Mouse (Mus musculus): ENCODE data around the gene Rsg1. TPM values are rescaled to one million over a fixed set of nuclear protein-coding genes. Genes with fewer than 3 reads are reported as not detected.
A peak's percentile ranks its signal among the peaks of the same experiment; 100 is the strongest.

Rsg1 gene
- total RNA-seq, 2 experiments from 2014 or later: 2.7 to 4.4 TPM

DNA sequence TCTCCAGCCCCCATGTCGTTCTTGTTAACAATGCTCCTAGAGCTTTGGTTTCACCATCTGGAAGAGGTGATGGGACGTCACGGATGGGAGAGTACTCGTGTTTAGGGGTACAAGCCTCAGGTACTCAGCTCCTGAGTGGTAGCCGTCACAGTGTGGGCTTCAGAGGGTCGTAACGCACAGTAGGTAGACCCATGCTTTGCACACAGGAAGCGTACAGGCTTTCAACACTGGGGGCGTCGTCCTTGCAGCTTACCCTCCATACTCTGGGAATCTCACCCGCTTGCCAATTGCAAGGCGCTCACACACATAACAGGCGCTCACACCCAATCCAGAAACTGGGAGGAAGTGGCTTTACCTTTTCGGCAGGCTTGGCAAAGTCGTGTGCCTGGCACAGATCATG, 28.1 kb downstream of the Rsg1 start:
- TF ChIP-seq CTCF (IDR thresholded peaks at IDR 0.05): no peak
- H3K27ac ChIP-seq: no peak overlapping the region
- DNase-seq (ENCODE audit: extremely low spot score in 1 of 2, low spot score in 2 of 2): no peak
- intact Hi-C loops (cut with DNase I): no loop called here
- no peak overlapping the region for H3K4me3 ChIP-seq

GRCm38 (mm10) chr4:141242651-141243241, 29.0 kb downstream of the Rsg1 start:
- no peak for TF ChIP-seq CTCF (IDR thresholded peaks at IDR 0.05)
- Histone ChIP-seq H3K27ac (no peak overlapping the region; the same call in 1 of the 2 replicates), H3K4me3 (no peak overlapping the region)
- peak in 1 of 2 experiments; percentile 25 for DNase-seq (ENCODE audit: extremely low spot score in 1 of 2, low spot score in 2 of 2)
- intact Hi-C loops (cut with DNase I): no loop called here

DNA sequence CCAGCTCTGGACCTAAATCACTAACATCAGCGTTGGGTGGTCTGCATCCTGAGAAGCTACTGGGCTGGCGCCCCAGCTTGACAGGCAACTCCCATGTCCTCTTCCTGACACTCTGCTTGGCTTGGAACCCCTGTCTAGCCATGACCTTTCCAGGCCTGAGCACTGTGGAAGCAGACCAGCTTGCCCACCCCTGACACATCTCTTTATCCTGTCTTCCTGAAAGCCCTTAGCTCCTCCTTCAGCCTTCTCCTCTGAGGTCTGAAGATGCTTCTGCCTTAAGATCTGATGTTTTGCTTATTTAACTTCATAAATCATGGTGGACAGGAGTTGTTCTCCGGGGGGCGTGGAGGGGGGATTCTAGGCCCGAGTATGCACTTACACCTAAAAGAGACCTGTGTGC, 29.9 kb downstream of the Rsg1 start:
- TF ChIP-seq CTCF (IDR thresholded peaks at IDR 0.05): no peak
- H3K4me3 ChIP-seq: no peak overlapping the region
- no peak overlapping the region for H3K27ac ChIP-seq
- DNase-seq (ENCODE audit: extremely low spot score in 1 of 2, low spot score in 2 of 2): no peak
- intact Hi-C loops (cut with DNase I): no loop called here

- intact Hi-C loops (cut with DNase I): no loop called here
- no peak for DNase-seq (ENCODE audit: extremely low spot score in 1 of 2, low spot score in 2 of 2)
These were observed 30.6 kb downstream of the Rsg1 start for GRCm38 (mm10) chr4:141244401-141244800.

GRCm38 (mm10) chr4:141244931-141245425, 31.2 kb downstream of the Rsg1 start:
- Histone ChIP-seq H3K27ac (peak overlapping the region; percentile 51; the same call in 1 of the 2 replicates), H3K4me3 (no peak overlapping the region)
- intact Hi-C loops (cut with DNase I): no loop called here
- TF ChIP-seq CTCF (IDR thresholded peaks at IDR 0.05): no peak
- peak; percentile 47 to 71 for DNase-seq (ENCODE audit: extremely low spot score in 1 of 2, low spot score in 2 of 2)

More at GRCm38 (mm10) chr4:141244401-141244800, 30.6 kb downstream of the Rsg1 start:
- no peak for TF ChIP-seq CTCF (IDR thresholded peaks at IDR 0.05)
- Histone ChIP-seq H3K4me3 (no peak overlapping the region), H3K27ac (peak overlapping the region; percentile 51; the same call in 1 of the 2 replicates)

DNA sequence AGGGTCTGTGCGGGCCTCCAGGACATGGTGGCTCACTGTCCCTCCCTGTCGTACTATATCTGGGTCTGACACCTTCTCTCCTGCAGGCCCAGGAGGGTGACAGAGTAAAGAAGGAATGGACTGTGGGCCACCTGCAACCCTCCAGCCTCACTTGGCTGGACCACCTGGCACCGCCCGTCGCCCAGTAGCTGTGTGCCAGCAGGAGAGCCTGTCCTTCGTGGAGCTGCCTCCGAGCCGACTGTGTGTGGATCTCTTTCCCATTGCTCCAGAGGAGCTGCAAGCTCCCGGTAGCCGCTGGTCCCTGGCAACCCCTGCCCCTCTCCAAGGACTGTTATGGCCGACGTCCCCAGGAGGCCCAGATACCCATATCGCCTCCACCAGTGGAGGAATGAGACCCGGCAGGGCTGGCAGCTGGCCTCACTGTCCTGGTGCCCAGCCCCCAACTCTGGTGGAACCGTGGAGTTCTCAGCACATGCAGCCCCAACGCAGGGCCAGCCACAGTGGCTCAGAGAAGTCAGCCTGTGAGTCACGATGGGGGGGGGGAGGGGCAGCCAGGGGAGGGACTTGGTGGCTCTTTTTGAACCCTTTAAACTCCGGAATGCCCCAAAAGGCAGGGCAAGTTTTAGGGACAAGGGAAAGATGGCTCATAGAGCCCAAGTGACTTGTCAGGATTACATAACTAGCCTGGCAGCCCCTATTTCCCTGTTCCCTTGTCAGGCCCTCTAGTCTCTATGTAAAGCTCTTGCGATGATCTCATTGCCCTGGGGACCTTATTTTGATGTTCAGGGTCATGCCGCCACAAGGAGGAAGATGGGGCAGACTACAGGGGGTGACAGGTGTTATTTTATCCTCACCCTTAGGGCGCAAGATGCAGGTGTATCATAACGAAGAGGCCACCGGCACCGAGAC, 32.6 kb downstream of the Rsg1 start:
- intact Hi-C loops (cut with DNase I): no loop called here
- H3K27ac ChIP-seq: no peak overlapping the region
- no peak overlapping the region for H3K4me3 ChIP-seq
- TF ChIP-seq CTCF (IDR thresholded peaks at IDR 0.05): no peak
- DNase-seq (ENCODE audit: extremely low spot score in 1 of 2, low spot score in 2 of 2): no peak

GRCm38 (mm10) chr4:141246998-141247350, 33.2 kb downstream of the Rsg1 start:
- intact Hi-C loops (cut with DNase I): no loop called here
- Histone ChIP-seq H3K27ac (no peak overlapping the region), H3K4me3 (no peak overlapping the region)
- no peak for DNase-seq (ENCODE audit: extremely low spot score in 1 of 2, low spot score in 2 of 2)
- TF ChIP-seq CTCF (IDR thresholded peaks at IDR 0.05): no peak

GRCm38 (mm10) chr4:141247776-141248613, 34.2 kb downstream of the Rsg1 start:
- intact Hi-C loops (cut with DNase I): no loop called here

GRCm38 (mm10) chr4:141248614-141248978, 34.8 kb downstream of the Rsg1 start:
- intact Hi-C loops (cut with DNase I): no loop called here
- Histone ChIP-seq H3K4me3 (no peak overlapping the region), H3K27ac (no peak overlapping the region)
- DNase-seq (ENCODE audit: extremely low spot score in 1 of 2, low spot score in 2 of 2): no peak
- no peak for TF ChIP-seq CTCF (IDR thresholded peaks at IDR 0.05)

More at GRCm38 (mm10) chr4:141247776-141248613, 34.2 kb downstream of the Rsg1 start:
- no peak for TF ChIP-seq CTCF (IDR thresholded peaks at IDR 0.05)
- Histone ChIP-seq H3K27ac (no peak overlapping the region), H3K4me3 (peak overlapping the region; percentile 16; the same call in 1 of the 2 replicates)
- DNase-seq (ENCODE audit: extremely low spot score in 1 of 2, low spot score in 2 of 2): no peak

- no peak overlapping the region for H3K27ac ChIP-seq
- no peak for DNase-seq (ENCODE audit: extremely low spot score in 1 of 2, low spot score in 2 of 2)
- TF ChIP-seq CTCF (IDR thresholded peaks at IDR 0.05): no peak
- intact Hi-C loops (cut with DNase I): no loop called here
- no peak overlapping the region for H3K4me3 ChIP-seq
These were observed 35.6 kb downstream of the Rsg1 start for GRCm38 (mm10) chr4:141249383-141249782.

DNA sequence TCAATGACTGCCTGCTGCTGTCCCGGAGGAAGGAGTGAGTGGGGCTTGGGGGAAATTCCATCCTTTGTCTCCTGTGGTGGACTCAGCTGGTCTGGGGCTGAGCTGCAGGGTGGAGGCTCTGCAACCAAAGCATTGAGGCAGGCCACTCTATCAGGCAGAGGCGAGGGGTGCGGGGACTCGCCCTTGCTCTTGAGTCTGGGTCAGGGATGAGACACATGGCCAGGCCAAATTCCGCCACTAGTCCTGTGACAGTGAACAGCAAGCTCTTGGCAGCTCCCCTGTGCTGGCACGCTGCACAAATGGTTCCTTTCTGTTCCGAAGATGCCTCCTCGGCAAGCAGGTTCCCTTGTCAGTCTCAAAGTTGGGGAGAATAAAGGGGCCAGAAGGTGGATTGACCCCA, 37.3 kb downstream of the Rsg1 start:
- no peak for DNase-seq (ENCODE audit: extremely low spot score in 1 of 2, low spot score in 2 of 2)
- H3K27ac ChIP-seq: no peak overlapping the region
- TF ChIP-seq CTCF (IDR thresholded peaks at IDR 0.05): no peak
- H3K4me3 ChIP-seq: no peak overlapping the region
- intact Hi-C loops (cut with DNase I): no loop called here
